Mouse (Mus musculus) cerebellum, postnatal 4 days (tissue): Measurements from ENCODE around the gene Zrsr2.

Experiments
- DNase-seq, 2 experiments: peaks; one replicate each; pipeline ENCODE4 v3.0.0; 2022; ENCODE audit warnings: low spot score in 2 of 2, mixed read lengths in 1 of 2

The Zrsr2 gene

DNA sequence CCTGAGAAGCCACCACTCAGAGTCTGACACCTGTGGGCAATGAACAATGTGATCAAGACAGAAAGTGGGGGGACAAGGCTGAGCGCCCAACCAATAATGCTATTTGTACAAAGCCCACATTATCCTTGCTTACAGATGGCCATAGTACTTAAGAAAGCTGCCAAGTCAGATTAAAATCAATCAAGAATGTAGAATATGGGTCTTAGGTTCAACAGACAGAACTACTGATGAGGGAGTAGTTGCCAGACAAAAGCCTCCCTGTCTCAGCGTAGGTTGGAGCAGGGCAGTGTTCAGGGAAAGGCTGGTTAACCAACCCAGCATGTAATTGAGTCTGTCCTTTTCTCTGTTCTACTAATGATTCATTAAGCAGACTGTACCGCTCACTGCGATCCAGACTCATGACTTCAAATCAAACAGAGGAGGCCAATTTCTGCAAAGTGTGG lies 72.9 kb downstream of the Zrsr2 start:
- DNase-seq: no peak
